10 mouse cellular contexts compared by ENCODE assay signal in the genomic region with DNA sequence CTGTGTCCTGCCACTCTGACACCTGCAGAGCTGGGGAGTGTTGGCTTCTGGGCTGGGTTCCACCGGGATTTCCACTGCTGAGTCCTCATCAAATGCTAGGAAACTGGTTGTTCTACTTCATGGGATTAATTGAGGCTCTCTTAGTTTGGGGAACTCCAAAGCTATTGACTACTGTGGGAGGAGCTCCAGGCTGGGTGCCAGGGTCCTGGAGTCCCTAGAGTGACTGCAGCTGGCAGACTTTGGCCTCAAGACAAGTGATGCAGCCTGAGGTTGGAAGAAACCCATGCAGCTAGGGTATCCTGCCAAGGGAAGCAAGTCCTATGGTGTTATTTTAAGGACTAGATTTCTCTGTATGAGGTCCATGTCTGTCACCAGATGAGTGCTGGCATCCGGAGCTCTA. TPM values are rescaled to one million over a fixed set of nuclear protein-coding genes. Genes with fewer than 3 reads are reported as not detected.
A peak's percentile ranks its signal among the peaks of the same experiment; 100 is the strongest.
DNase-seq lines count a peak whose midpoint lies in the region.
"Had no signal": no experiment of that assay in that cellular context is flagged by ENCODE, and none has a peak within 500 bp of the region (broad histone marks: within the 10 kb centered on the region; RNA-seq: fewer than 3 reads in every experiment).

No protein-coding gene starts in this region.

- H3K36me3 ChIP-seq in limb, embryonic 10.5 days = no peaks in the 10 kb centered on the region
- H3K36me3 ChIP-seq: liver, embryonic 13.5 days had no signal

- H3K27ac ChIP-seq in limb, embryonic 10.5 days = no peak overlapping the region
- H3K27ac ChIP-seq: liver, embryonic 13.5 days; neural tube, embryonic 13.5 days had no signal

- no peaks in the 10 kb centered on the region for H3K27me3 ChIP-seq in limb, embryonic 10.5 days (ENCODE audit: low read depth, poor library complexity, severe bottlenecking)
- H3K27me3 ChIP-seq: liver, embryonic 13.5 days had no signal

- DNase-seq in cerebellum, postnatal 10 days = peak; percentile 38 to 59
- DNase-seq in cerebellum, postnatal 4 days (ENCODE audit: low spot score in 2 of 2) = no peak
- DNase-seq in left cerebral cortex, adult 18-20 months (ENCODE audit: low spot score in 2 of 2) = peak; percentile 35 to 45
- no peak for DNase-seq in left cerebral cortex, adult 11 months (ENCODE audit: low spot score)
- peak; percentile 58 to 76 for DNase-seq in heart, postnatal 10 days
- peak; percentile 78 for DNase-seq in right cerebral cortex, postnatal 10 days (ENCODE audit: low spot score in 2 of 2)
- DNase-seq in limb, embryonic 10.5 days (ENCODE audit: low spot score) = no peak
- no peak for DNase-seq in retina, embryonic 14.5 days (ENCODE audit: low spot score)
- DNase-seq: liver, embryonic 13.5 days had no signal

- H3K9me3 ChIP-seq in limb, embryonic 10.5 days (replicated peaks) = no peaks in the 10 kb centered on the region
- H3K9me3 ChIP-seq: liver, embryonic 13.5 days; neural tube, embryonic 13.5 days had no signal

- 79% methylated on average over 2 of the region's 2 CpGs for WGBS in limb, embryonic 10.5 days

- H3K4me3 ChIP-seq in limb, embryonic 10.5 days = no peak overlapping the region
- H3K4me3 ChIP-seq: liver, embryonic 13.5 days; neural tube, embryonic 13.5 days had no signal

- intact Hi-C loops in heart, postnatal 10 days (cut with DNase I) = no loop called here

- no peaks in the 10 kb centered on the region for H3K4me1 ChIP-seq in limb, embryonic 10.5 days
- H3K4me1 ChIP-seq: liver, embryonic 13.5 days; neural tube, embryonic 13.5 days had no signal

RNA-seq across cellular contexts. Expression of a gene that starts 44.1 kb away (rescaled TPM):
- 1 to 10 TPM; 5.5 to 6.2 TPM for total RNA-seq in left cerebral cortex, adult 18-20 months (2021)
- under 1 TPM in 1 of 2 experiments, not detected in 1; 0.26 TPM for total RNA-seq in heart, postnatal 10 days (2021)
- not detected in 2 replicates for polyA plus RNA-seq in limb, embryonic 10.5 days (2016; fragmentation: Nextera tagmentation; extraction: Ambion mirVana)

Comparison
In these comparisons a context has a peak if more than half of its experiments do, and no peak if none do; other contexts are left out.
1. DNase-seq: peak in cerebellum, postnatal 10 days (2 of 2), left cerebral cortex, adult 18-20 months (2 of 2), heart, postnatal 10 days (2 of 2) and right cerebral cortex, postnatal 10 days (2 of 2); none in cerebellum, postnatal 4 days (0 of 2), left cerebral cortex, adult 11 months (single experiment), limb, embryonic 10.5 days (single experiment) and retina, embryonic 14.5 days (single experiment).
2. RNA of a gene that starts 44.1 kb away (total RNA-seq): 5.5 to 6.2 TPM in left cerebral cortex, adult 18-20 months; 0.26 TPM in heart, postnatal 10 days; every median in the first group is over 4 times any median in the second.